Mouse (Mus musculus) heart, postnatal 0 days (tissue): Measurements from ENCODE around the gene Pglyrp1.

ENCODE experiments used
- CTCF ChIP-seq: IDR thresholded peaks from 2 replicates; pipeline ENCODE4 v1.5.1; 2016; ENCODE audit warnings: antibody characterized with exemption, control low read depth, low read depth
- EP300 ChIP-seq: IDR thresholded peaks from 2 replicates; pipeline ENCODE4 v1.6.1; 2016; ENCODE audit warnings: antibody characterized with exemption, low read depth

DNA sequence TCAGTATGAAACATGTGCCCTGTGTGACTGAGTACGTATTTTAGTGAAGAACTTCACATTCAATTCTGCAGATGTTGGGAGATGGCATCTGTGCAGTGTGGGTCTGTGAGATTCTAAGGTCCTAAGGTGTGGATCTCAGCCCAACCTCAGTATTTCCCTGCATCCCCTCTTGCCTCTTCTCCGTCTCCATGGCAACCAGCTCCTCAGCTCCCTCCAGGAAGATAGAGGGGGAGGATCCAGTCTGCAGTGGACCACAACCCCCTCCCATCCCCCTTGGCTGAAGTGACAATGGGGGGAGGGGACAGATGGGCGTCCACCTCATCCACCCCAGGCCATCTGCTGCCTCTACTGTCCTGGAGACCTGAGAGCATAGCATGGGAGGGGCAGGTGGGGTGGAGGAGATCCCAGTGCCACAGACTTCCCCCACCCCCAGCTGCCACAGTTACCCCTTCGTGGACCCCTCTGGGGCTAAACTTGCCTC lies 52.6 kb downstream of the Pglyrp1 start:
- no peak for TF ChIP-seq CTCF
- no peak for TF ChIP-seq EP300
